Mouse (Mus musculus) kidney, adult 2 months (tissue): Measurements from ENCODE around the gene Ggps1. TPM values are rescaled to one million over a fixed set of nuclear protein-coding genes. Genes with fewer than 3 reads are reported as not detected.

ENCODE experiments used
- DNase-seq: peaks from one replicate; pipeline ENCODE4 v3.0.0; 2021
- H3K27ac ChIP-seq: fragments of 200-500 bp; 2 replicates; pipeline ENCODE4 v1.5.1; 2012; ENCODE audit warnings: low read depth, low read length, control low read depth, inconsistent platforms; ENCODE audit not compliant: insufficient read depth
- H3K27me3 ChIP-seq: fragments of 200-500 bp; replicated peaks from 2 replicates; pipeline ENCODE4 v1.6.1; 2012; ENCODE audit warnings: mild to moderate bottlenecking, moderate library complexity, low read length, inconsistent platforms; ENCODE audit not compliant: control insufficient read depth, insufficient read depth
- H3K36me3 ChIP-seq: fragments of 200-500 bp; 2 replicates; pipeline ENCODE4 v1.6.1; 2012; ENCODE audit warnings: mild to moderate bottlenecking, moderate library complexity, low read length, inconsistent platforms; ENCODE audit not compliant: control insufficient read depth, insufficient read depth
- H3K4me1 ChIP-seq: fragments of 200-500 bp; 2 replicates; pipeline ENCODE4 v1.6.1; 2011; ENCODE audit warnings: low read length; ENCODE audit not compliant: control insufficient read depth, insufficient read depth
- H3K4me3 ChIP-seq: fragments of 200-500 bp; 2 replicates; pipeline ENCODE4 v1.5.1; 2011; ENCODE audit warnings: mild to moderate bottlenecking, low read depth, low read length, control low read depth; ENCODE audit not compliant: insufficient read depth
- CTCF ChIP-seq: fragments of 200-500 bp; conservative IDR thresholded peaks from 2 replicates; pipeline ENCODE4 v1.5.1; 2011; ENCODE audit warnings: low read depth, mild to moderate bottlenecking, control low read depth, low read length, moderate library complexity, mixed read lengths; ENCODE audit not compliant: insufficient read depth, insufficient read length
- POLR2A ChIP-seq: fragments of 200-500 bp; IDR thresholded peaks from one replicate; pipeline ENCODE4 v1.6.1; 2011; ENCODE audit warnings: low read depth, low read length, control low read depth
- WGBS: fragments of 180-500 bp; shearing (Covaris S2); methylation state at CpG from one replicate; pipeline ENCODE4 v1.1.7; 2018; 5-methylcytosine and 5-hydroxymethylcytosine counted together
- polyA plus RNA-seq: library from polyadenylated mRNA; depleted of rRNA; stranded (reverse); fragments of >200 nt; gene quantifications from 2 replicates; pipeline ENCODE4 v1.2.3, GENCODE M21; 2012; rRNA removed

The Ggps1 gene
- polyA plus RNA-seq, 1 experiment = 13.8 TPM

DNA sequence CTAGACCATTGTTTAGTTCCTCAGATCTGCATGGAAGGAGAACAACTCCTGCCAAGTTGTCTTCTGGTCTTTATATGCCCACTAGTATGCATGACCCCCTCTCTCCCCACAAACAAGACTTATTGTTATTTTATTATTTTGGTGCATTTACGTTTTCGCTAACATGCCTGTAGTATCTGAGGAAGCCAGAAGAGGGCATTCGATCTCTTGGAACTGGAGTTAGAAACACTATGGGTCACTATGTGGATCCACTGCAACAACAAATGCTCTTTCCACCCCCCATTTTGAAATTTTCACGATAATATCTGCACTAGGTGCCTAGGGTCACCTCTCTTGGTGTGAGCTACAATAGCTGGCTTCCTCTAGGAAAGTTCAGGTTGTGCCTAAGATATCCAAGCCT, 59.2 kb downstream of the Ggps1 start:
- Histone ChIP-seq H3K27me3 (no peaks in the 10 kb centered on the region), H3K36me3 (peaks cover 1% of the 10 kb centered on the region; the same call in 1 of the 2 replicates), H3K27ac (no peak overlapping the region), H3K4me1 (no peaks in the 10 kb centered on the region), H3K4me3 (no peak overlapping the region)
- WGBS = 68% methylated on average over 4 of the region's 4 CpGs
- no peak for TF ChIP-seq POLR2A
- no peak for TF ChIP-seq CTCF
- DNase-seq = peak; percentile 9

DNA sequence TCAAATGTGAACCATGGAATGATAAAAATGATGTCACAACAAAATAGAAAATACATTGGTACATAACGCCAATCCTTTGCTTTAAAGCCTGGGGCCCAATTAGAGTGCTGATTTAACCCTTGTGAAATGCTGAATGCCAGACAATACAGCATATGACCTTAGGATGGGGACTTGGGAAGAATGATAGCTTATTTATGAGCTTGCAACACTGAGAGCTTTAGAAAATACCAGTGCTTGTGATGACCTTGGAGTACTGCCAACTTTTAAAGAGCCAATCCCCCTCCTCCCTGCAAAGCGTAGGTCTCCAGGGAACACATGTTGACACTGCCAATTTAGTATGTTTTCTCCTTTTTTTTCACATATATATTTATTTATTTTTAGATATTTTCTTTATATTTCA, 60.6 kb downstream of the Ggps1 start:
- DNase-seq = no peak
- Histone ChIP-seq H3K4me3 (no peak overlapping the region), H3K27ac (no peak overlapping the region), H3K4me1 (no peaks in the 10 kb centered on the region), H3K36me3 (peaks cover 6% of the 10 kb centered on the region), H3K27me3 (no peaks in the 10 kb centered on the region)
- WGBS = 72% methylated on average over 2 of the region's 2 CpGs
- TF ChIP-seq CTCF (no peak), POLR2A (no peak)

Other genes with a start within 250 kb of the Ggps1 start
- gene B3galnt2, start 109.0 kb downstream of the Ggps1 start, polyA plus RNA-seq = 17.4 and 25.8 TPM in 2 replicates
- gene Tbce, start 23.9 kb downstream of the Ggps1 start, polyA plus RNA-seq = 15.1 and 15.3 TPM in 2 replicates
- gene Arid4b, start 256 bp downstream of the Ggps1 start, polyA plus RNA-seq = 3.9 and 4.0 TPM in 2 replicates